Mouse (Mus musculus): ENCODE data around the gene Epc2. TPM values are rescaled to one million over a fixed set of nuclear protein-coding genes. Genes with fewer than 3 reads are reported as not detected.

The Epc2 gene
- total RNA-seq (2021) = 10 to 100 TPM; 34.1 to 38.5 TPM
- long read RNA-seq, experiment 1, partial matches to known transcripts = 1 of 1 reads
- long read RNA-seq, experiment 1, other reads (novel, unspliced or antisense) = 0 of 1 reads
- long read RNA-seq, experiment 2, full-length matches to known transcripts = 1 of 9 reads
- long read RNA-seq, experiment 2, partial matches to known transcripts = 8 of 9 reads
- long read RNA-seq, experiment 2, other reads (novel, unspliced or antisense) = 0 of 9 reads

DNA sequence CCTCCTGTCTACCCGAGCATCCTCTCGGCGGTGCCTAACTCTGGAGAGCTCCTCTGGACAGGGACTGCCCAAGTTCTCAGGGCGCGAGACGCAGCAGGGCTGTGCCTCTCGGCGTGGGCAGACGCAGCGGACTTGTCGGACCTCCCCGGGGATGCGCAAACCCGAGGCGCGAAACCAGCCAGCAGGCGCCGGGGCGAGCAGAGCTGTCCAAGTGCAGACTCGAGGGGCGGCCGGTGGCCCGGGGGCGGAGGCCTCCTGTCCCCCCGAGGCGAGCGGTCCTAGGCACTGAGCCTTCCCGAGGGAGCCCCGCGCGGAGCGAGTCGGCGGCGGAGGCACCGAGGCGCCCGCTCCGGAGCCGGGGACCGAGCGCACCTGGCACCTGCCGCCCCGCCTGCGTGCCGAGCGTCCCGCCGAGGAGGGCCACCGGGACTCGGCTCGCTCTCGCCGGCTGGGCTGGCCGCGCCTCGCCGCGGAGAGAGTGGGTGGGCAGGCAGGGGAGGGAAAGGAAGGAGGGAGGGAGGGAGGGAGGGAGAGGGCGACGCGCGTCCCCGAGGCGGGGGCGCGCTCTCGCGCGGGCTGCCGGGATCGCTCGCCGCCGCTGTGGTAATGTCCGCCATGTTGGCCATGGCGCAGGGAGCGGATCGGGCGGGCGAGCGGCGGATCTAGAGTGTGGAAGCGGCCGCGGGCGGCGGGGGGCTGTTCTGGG lies at the start of gene Epc2:
TSS of gene Epc2 (plus strand) at position 556 of the 706 bp plus-strand sequence.
- DNase-seq (ENCODE audit: low spot score in 2 of 2) = peak; percentile 68 to 72

GRCm38 (mm10) chr2:49405954-49406353 lies 45.3 kb upstream of the Epc2 start:
- no peak for DNase-seq (ENCODE audit: low spot score in 2 of 2)

- DNase-seq (ENCODE audit: low spot score in 2 of 2) = no peak
Observed at GRCm38 (mm10) chr2:49411685-49412084, 39.6 kb upstream of the Epc2 start.

GRCm38 (mm10) chr2:49412576-49412975 lies 38.7 kb upstream of the Epc2 start:
- DNase-seq (ENCODE audit: low spot score in 2 of 2) = no peak

DNA sequence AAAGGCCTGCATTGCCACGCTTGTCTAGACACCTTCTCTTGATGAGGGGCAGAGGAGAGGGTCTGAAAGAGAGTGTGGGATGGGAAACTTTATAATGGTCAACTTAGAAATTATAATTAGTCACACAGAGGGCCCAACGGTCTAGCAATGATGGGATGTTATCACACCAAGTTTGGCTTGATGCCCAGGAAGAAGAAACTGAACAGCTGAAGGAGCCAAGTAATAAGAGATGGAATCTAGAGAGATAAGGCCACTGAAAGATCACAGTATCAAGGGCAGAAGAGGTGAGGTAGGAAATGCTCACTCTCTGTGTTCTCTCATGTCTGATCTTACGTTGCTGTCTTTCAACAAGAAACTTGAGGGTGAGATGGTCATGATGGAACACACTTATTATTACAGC lies 35.4 kb upstream of the Epc2 start:
- no peak for DNase-seq (ENCODE audit: low spot score in 2 of 2)

GRCm38 (mm10) chr2:49417018-49417604 lies 34.2 kb upstream of the Epc2 start:
- no peak for DNase-seq (ENCODE audit: low spot score in 2 of 2)

- no peak for DNase-seq (ENCODE audit: low spot score in 2 of 2)
Observed at GRCm38 (mm10) chr2:49420396-49420795, 30.9 kb upstream of the Epc2 start.

- DNase-seq (ENCODE audit: low spot score in 2 of 2) = no peak
Observed at GRCm38 (mm10) chr2:49423857-49424256, 27.4 kb upstream of the Epc2 start.

DNA sequence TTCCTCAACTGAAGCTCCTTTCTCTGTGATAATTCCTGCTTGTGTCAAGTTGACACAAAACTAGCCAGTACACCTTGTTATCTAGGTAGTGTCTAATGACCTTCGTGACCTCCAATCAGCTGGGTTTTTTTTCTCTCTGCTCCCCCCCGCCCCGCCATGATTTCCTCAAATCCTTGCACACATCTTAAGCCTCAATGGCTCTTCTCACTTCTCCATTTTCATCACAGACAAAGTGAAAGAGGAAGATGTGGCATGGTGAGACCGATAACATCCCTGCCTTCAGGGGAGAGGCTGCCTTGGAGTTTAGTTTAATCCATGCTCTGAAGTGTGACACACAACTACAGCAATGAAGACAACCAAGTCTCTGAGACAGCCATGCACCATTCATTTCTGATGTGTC lies 26.5 kb upstream of the Epc2 start:
- DNase-seq (ENCODE audit: low spot score in 2 of 2) = no peak

DNA sequence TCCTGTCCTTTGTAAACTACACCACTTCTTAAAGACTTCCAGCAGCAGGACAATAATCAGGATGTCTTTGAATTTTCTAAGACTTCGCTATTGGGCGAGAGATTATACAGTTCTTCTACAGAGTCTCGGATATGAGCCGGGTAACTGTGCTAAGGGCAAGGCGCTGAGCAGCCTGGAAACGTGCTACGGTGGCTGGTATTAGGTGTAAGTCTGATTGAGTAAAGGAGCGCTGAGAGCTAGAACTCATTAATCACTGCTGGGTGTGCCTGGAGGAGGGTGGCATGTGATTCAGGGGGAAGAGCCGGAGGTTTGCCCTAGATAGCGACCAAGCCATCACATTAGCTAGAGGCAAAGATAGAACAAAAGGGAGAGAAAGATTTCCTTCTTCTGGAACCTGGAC lies 25.1 kb upstream of the Epc2 start:
- DNase-seq (ENCODE audit: low spot score in 2 of 2) = no peak

DNA sequence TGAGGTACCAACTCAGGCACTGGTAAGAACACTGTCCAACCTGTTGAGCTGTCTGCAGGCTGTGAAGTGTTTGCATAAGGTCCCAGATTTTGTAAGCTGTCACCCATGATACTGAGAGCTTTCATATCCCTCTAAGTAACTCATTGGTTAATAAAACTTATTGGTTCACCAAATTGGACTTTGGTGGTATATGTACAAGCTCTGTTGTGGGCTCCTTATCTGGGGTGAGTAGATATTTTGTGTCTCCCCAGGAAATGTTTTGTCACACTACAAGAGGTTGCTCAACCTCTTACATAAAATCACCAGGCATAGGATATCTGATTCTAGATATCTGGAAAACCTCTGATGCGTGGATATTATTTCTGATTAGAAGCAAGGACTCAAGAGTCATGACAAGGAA lies 20.3 kb upstream of the Epc2 start:
- DNase-seq (ENCODE audit: low spot score in 2 of 2) = no peak

GRCm38 (mm10) chr2:49433211-49433610 lies 18.1 kb upstream of the Epc2 start:
- no peak for DNase-seq (ENCODE audit: low spot score in 2 of 2)

DNA sequence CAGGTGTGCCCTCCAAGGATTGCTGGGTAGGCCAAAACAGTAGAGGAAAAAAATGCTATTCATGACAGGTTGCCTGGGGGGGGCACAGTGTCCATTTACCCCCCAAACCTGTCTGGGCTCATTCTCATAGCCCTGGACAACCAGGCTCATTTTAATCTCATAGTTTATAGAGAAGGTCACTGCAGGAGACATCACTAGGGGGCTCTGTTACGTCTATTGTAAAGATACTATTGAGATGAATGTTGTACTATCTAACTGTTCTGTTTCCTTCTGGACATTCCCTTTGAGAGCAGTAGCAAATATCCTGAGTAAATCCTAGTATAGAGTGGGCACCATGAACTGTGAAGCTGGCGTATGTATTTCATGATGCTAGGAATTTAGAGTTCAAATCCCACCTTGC lies 5.0 kb upstream of the Epc2 start:
- DNase-seq (ENCODE audit: low spot score in 2 of 2) = no peak

DNA sequence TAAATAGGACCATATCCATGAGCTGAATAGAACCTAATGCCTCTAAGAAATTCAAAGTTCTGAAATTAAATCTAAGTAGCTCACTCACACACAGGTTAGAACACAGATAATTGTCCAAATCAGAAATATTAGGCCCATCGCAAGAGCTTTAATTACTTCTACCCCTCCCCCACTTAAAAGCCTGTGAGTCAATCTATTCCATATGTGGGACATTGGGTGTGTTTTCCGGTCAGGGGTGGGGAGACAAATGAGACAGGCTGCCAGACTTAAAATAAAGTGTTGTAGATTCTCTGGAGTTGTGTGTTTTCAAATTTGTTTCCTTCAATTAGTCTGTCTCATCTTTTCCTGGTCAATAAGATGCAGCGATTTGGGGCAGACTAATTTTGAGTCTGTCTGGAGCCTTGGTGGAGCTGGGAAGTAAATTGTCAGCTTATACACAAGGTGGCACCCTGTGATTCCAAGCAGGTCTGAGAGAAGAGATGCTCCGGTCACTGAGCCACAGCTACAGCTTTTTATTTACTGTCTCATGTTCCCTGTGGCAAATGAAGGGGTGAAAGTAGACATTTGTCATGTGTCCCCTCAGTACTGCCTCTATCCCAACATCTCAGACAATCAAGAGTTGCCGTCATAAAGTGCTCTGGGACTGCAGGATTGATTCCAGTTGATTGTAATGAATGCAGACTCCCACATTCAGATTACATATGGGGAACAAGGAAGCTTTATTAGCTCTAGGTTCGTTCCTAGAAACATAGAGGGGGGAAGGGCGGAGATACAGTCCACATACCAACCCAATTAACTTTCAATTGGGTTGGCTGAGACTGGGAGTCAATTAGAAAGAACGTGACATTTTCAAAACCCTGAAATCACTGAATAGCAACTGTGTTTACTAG lies 3.5 kb upstream of the Epc2 start:
- DNase-seq (ENCODE audit: low spot score in 2 of 2) = no peak

DNA sequence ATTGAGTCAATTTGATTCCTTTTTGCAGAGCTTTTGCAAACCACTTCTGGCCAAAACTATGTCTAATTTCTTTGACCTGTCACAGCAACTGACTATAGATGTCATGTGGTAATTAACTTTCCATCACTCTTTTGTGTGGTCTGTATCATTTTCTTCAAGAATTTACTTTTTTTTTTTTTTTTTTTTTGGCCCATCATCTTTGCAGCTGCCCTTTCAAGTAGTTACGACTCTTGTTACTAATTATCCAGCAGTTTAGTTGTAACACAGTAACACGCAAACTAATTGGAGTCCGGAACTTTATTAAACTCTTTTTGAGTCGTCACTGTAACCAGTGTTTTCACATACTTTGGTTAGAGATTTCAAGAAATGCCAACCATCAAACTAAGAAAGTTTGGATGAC lies 819 bp upstream of the Epc2 start:
- no peak for DNase-seq (ENCODE audit: low spot score in 2 of 2)

DNA sequence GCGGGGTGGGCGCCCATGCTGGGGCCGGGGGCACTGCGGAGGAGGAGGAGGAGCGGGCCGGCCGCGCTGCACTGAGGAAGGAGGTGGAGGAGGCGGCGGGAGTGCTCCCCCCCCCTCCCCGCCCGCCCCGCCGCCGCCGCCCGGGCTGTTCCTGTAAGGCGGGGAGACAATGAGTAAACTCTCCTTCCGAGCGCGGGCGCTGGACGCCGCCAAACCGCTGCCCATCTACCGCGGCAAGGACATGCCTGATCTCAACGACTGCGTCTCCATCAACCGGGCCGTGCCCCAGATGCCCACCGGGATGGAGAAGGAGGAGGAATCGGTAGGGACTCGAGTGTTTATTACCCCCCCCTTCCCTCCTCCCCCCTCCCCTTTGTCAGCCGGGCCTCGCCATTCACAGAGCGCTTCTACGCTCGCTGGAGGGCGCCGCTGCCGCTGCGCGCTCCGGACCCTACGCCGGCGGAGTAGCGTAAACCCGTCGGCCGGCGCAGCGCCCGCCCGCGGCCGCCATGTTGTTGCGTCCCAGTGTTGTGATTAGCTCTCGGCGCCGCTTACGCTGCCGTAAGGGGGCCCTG lies 438 bp downstream of the Epc2 start:
- DNase-seq (ENCODE audit: low spot score in 2 of 2) = peak; percentile 84 to 88

DNA sequence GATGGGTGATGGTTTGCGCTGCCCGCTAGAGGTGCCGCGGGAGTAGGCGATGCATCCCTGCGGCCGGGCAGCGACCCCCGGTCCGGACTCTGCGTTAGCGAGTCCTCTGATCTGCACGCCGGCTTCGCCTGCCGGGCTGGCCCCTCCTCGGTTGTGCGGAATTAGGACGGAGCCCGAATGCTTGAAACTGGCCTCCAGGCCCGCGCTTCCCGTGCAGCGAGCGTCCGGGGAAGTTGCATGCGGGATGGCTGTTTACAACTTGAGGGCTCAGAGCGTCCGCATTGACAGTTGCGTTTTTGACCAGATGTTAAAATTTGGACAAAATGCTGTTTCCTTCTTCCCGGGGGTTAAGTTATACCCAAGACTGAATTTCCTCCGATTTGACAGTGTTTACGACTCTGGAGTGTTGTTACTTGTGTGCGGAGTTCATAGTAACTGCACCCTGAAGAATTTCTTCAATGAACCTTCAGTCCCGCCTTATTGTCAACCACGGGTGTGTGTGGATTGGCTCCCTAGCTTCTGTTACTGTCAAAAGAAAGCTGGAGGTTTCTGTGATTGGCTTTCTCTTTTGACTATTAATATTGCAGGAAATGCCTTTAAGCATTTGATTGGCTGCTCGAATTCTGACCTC lies 1.3 kb downstream of the Epc2 start:
- DNase-seq (ENCODE audit: low spot score in 2 of 2) = peak in 1 of 2 experiments; percentile 33

DNA sequence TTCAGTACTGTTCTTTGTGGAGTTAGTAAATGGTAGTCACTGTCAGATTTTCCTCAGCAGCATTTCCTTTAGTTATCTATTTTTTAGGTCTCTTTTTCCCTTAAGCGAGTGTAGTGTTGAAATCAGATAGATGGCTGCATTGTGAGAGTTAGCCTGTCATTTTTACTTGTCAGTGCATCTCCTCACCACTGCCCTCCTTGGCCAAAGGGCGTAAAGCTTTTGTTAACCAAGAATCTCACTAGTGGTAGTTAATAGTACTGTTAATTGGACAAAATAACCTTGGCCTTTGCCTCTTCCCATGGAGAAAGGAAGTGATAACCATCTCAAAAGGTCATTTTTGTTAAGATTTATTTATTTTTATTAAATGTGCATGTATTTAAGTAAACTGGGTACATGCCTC lies 6.5 kb downstream of the Epc2 start:
- DNase-seq (ENCODE audit: low spot score in 2 of 2) = no peak

GRCm38 (mm10) chr2:49465672-49466222 lies 14.5 kb downstream of the Epc2 start:
- DNase-seq (ENCODE audit: low spot score in 2 of 2) = no peak

DNA sequence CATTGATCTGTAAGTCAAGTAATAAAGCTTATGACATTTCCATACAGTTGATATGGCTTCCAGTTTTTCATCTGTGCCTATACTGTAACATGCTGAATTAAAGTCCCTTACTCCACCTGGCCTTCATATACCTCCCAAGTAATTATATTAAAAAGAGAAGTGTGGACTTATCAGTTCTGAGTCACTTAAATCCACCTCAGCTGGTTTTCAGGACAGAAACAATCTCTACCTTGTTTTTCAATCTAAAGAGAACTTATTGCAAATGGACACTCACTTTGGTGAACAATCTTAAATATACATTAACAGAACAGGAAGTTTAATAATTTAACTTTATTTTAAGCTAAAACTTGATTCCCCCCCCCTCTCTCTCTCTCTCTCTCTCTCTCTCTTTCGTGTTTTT lies 15.8 kb downstream of the Epc2 start:
- no peak for DNase-seq (ENCODE audit: low spot score in 2 of 2)

- no peak for DNase-seq (ENCODE audit: low spot score in 2 of 2)
Observed at GRCm38 (mm10) chr2:49471188-49471587, 19.9 kb downstream of the Epc2 start.

Data from adrenal gland, postnatal 4 days (tissue).